Mouse (Mus musculus) heart, embryonic 15.5 days (tissue): Measurements from ENCODE around the gene Cdx4. TPM values are rescaled to one million over a fixed set of nuclear protein-coding genes. Genes with fewer than 3 reads are reported as not detected.

Experiments used
- ATAC-seq: fragments of 200-750 bp; cut with Nextera tagmentation; replicated peaks from 2 replicates; pipeline ENCODE4 v1.8.0; 2017; ENCODE audit warnings: low read depth, moderate TSS enrichment; ENCODE audit not compliant: insufficient number of reproducible peaks, insufficient read depth, low FRiP score
- H3K27ac ChIP-seq: fragments of 300-500 bp; sonication (generic); 2 replicates; pipeline ENCODE4 v1.5.1; 2015; ENCODE audit warnings: mild to moderate bottlenecking, inconsistent platforms
- H3K27me3 ChIP-seq: fragments of 300-500 bp; sonication (generic); 2 replicates; pipeline ENCODE4 v1.6.1; 2015; ENCODE audit warnings: inconsistent platforms
- H3K36me3 ChIP-seq: fragments of 300-500 bp; sonication (generic); 2 replicates; pipeline ENCODE4 v1.6.1; 2015; ENCODE audit warnings: mild to moderate bottlenecking, inconsistent platforms
- H3K4me1 ChIP-seq: fragments of 300-500 bp; sonication (generic); replicated peaks from 2 replicates; pipeline ENCODE4 v1.6.1; 2015; ENCODE audit warnings: inconsistent platforms
- H3K4me2 ChIP-seq: fragments of 300-500 bp; sonication (generic); 2 replicates; pipeline ENCODE4 v1.6.1; 2015; ENCODE audit warnings: inconsistent platforms, mild to moderate bottlenecking, moderate library complexity
- H3K4me3 ChIP-seq: fragments of 300-500 bp; sonication (generic); 2 replicates; pipeline ENCODE4 v1.5.1; 2015; ENCODE audit warnings: mild to moderate bottlenecking, inconsistent platforms
- H3K9ac ChIP-seq: fragments of 300-500 bp; sonication (generic); 2 replicates; pipeline ENCODE4 v1.6.1; 2015; ENCODE audit warnings: mild to moderate bottlenecking, inconsistent platforms
- H3K9me3 ChIP-seq: fragments of 300-500 bp; sonication (generic); replicated peaks from 2 replicates; pipeline ENCODE4 v1.6.1; 2016; ENCODE audit warnings: inconsistent platforms
- WGBS: fragments of 180-500 bp; shearing (Covaris S2); methylation state at CpG from one replicate; pipeline ENCODE4 v1.1.7; 2015; ENCODE audit warnings: mixed read lengths; 5-methylcytosine and 5-hydroxymethylcytosine counted together
- polyA plus RNA-seq: library from polyadenylated mRNA; unstranded; fragments of >200 nt; fragmentation: Nextera tagmentation; extraction: Ambion mirVana; gene quantifications from 2 replicates; pipeline ENCODE4 v1.2.1, GENCODE M21; 2015

The Cdx4 gene
- polyA plus RNA-seq, 1 experiment from 2014 or later, result not detected

- Histone ChIP-seq H3K27ac (no peak overlapping the region), H3K9ac (no peak overlapping the region), H3K4me3 (no peak overlapping the region), H3K4me2 (no peak overlapping the region), H3K9me3 (no peaks in the 10 kb centered on the region), H3K27me3 (peaks cover 42% of the 10 kb centered on the region), H3K36me3 (no peaks in the 10 kb centered on the region), H3K4me1 (no peaks in the 10 kb centered on the region)
- ATAC-seq, result no peak
- 41% methylated on average over 5 of the region's 5 CpGs for WGBS
Measured at GRCm38 (mm10) chrX:103331125-103331858, 10.1 kb downstream of the Cdx4 start.

GRCm38 (mm10) chrX:103341369-103342113 lies 20.3 kb downstream of the Cdx4 start:
- no peak for ATAC-seq
- H3K4me2 ChIP-seq, result no peak overlapping the region
- H3K9ac ChIP-seq, result no peak overlapping the region
- H3K9me3 ChIP-seq, result no peaks in the 10 kb centered on the region
- H3K4me3 ChIP-seq, result no peak overlapping the region
- no peaks in the 10 kb centered on the region for H3K4me1 ChIP-seq
- H3K36me3 ChIP-seq, result no peaks in the 10 kb centered on the region
- H3K27me3 ChIP-seq, result peaks cover 17% of the 10 kb centered on the region
- no peak overlapping the region for H3K27ac ChIP-seq
- WGBS, result 61% methylated on average over 3 of the region's 3 CpGs

GRCm38 (mm10) chrX:103355784-103356183 lies 34.6 kb downstream of the Cdx4 start:
- 38% methylated on average over 5 of the region's 5 CpGs for WGBS
- Histone ChIP-seq H3K36me3 (no peaks in the 10 kb centered on the region), H3K27ac (no peak overlapping the region), H3K4me3 (peak overlapping the region; percentile 61), H3K4me1 (no peaks in the 10 kb centered on the region), H3K4me2 (peak overlapping the region; percentile 64), H3K9me3 (no peaks in the 10 kb centered on the region), H3K27me3 (peaks cover 50% of the 10 kb centered on the region), H3K9ac (no peak overlapping the region)
- ATAC-seq, result no peak

- WGBS, result 11% methylated on average over 34 of the region's 34 CpGs
- Histone ChIP-seq H3K27me3 (peaks cover 48% of the 10 kb centered on the region), H3K4me3 (peak within 1 kb of the TSS; percentile 61), H3K4me1 (no peaks in the 10 kb centered on the region), H3K27ac (no peak within 1 kb of the TSS), H3K36me3 (no peaks in the 10 kb centered on the region), H3K9me3 (no peaks in the 10 kb centered on the region), H3K9ac (peak within 1 kb of the TSS; percentile 56), H3K4me2 (peak within 1 kb of the TSS; percentile 64)
- ATAC-seq, result peak; percentile 79; the same call in 1 of the 2 replicates
Measured at GRCm38 (mm10) chrX:103356287-103356686, 35.1 kb downstream of the Cdx4 start, which contains the start of gene Chic1. Gene Chic1, plus strand, starts transcription at chrX:103356476.

- peak overlapping the region; percentile 56 for H3K9ac ChIP-seq
- ATAC-seq, result no peak; the same call in 1 of the 2 replicates
- WGBS, result 8% methylated on average over 24 of the region's 24 CpGs
- no peaks in the 10 kb centered on the region for H3K4me1 ChIP-seq
- H3K9me3 ChIP-seq, result no peaks in the 10 kb centered on the region
- peak overlapping the region; percentile 64 for H3K4me2 ChIP-seq
- H3K27me3 ChIP-seq, result peaks cover 51% of the 10 kb centered on the region
- H3K27ac ChIP-seq, result no peak overlapping the region
- H3K36me3 ChIP-seq, result no peaks in the 10 kb centered on the region
- H3K4me3 ChIP-seq, result peak overlapping the region; percentile 61
Measured at GRCm38 (mm10) chrX:103356761-103357236, 35.6 kb downstream of the Cdx4 start.

- peaks cover 22% of the 10 kb centered on the region for H3K27me3 ChIP-seq
- H3K9me3 ChIP-seq, result no peaks in the 10 kb centered on the region
- no peak overlapping the region for H3K4me3 ChIP-seq
- WGBS, result 70% methylated on average over 5 of the region's 5 CpGs
- H3K4me2 ChIP-seq, result no peak overlapping the region
- H3K9ac ChIP-seq, result no peak overlapping the region
- no peaks in the 10 kb centered on the region for H3K4me1 ChIP-seq
- H3K36me3 ChIP-seq, result no peaks in the 10 kb centered on the region
- no peak for ATAC-seq
- no peak overlapping the region for H3K27ac ChIP-seq
Measured at GRCm38 (mm10) chrX:103366201-103366600, 45.0 kb downstream of the Cdx4 start.

- no peak overlapping the region for H3K27ac ChIP-seq
- H3K4me1 ChIP-seq, result no peaks in the 10 kb centered on the region
- no peaks in the 10 kb centered on the region for H3K9me3 ChIP-seq
- no peak overlapping the region for H3K9ac ChIP-seq
- 78% methylated on average over 3 of the region's 3 CpGs for WGBS
- ATAC-seq, result no peak
- H3K36me3 ChIP-seq, result no peaks in the 10 kb centered on the region
- H3K4me2 ChIP-seq, result no peak overlapping the region
- H3K4me3 ChIP-seq, result no peak overlapping the region
- peaks cover 20% of the 10 kb centered on the region for H3K27me3 ChIP-seq
Measured at GRCm38 (mm10) chrX:103368650-103369049, 47.5 kb downstream of the Cdx4 start.

GRCm38 (mm10) chrX:103371221-103371620 lies 50.0 kb downstream of the Cdx4 start:
- Histone ChIP-seq H3K9me3 (no peaks in the 10 kb centered on the region), H3K4me1 (no peaks in the 10 kb centered on the region), H3K9ac (no peak overlapping the region), H3K4me3 (no peak overlapping the region), H3K36me3 (no peaks in the 10 kb centered on the region), H3K4me2 (no peak overlapping the region), H3K27ac (no peak overlapping the region), H3K27me3 (peaks cover 31% of the 10 kb centered on the region)
- 68% methylated on average over 2 of the region's 2 CpGs for WGBS
- no peak for ATAC-seq

- Histone ChIP-seq H3K27ac (no peak overlapping the region), H3K4me1 (no peaks in the 10 kb centered on the region), H3K9me3 (no peaks in the 10 kb centered on the region), H3K36me3 (no peaks in the 10 kb centered on the region), H3K4me2 (no peak overlapping the region), H3K4me3 (no peak overlapping the region), H3K9ac (no peak overlapping the region), H3K27me3 (peaks cover 31% of the 10 kb centered on the region)
- WGBS, result 33% methylated on average over 2 of the region's 2 CpGs
- ATAC-seq, result no peak
Measured at GRCm38 (mm10) chrX:103371627-103372026, 50.4 kb downstream of the Cdx4 start.

- no peak overlapping the region for H3K27ac ChIP-seq
- no peak overlapping the region for H3K4me2 ChIP-seq
- 54% methylated on average over 5 of the region's 5 CpGs for WGBS
- no peak for ATAC-seq
- H3K9ac ChIP-seq, result no peak overlapping the region
- no peaks in the 10 kb centered on the region for H3K4me1 ChIP-seq
- H3K4me3 ChIP-seq, result no peak overlapping the region
- H3K9me3 ChIP-seq, result no peaks in the 10 kb centered on the region
- H3K36me3 ChIP-seq, result no peaks in the 10 kb centered on the region
- H3K27me3 ChIP-seq, result peaks cover 39% of the 10 kb centered on the region
Measured at GRCm38 (mm10) chrX:103374250-103374649, 53.1 kb downstream of the Cdx4 start.
